Mouse (Mus musculus): Measurements from ENCODE around the gene Pygo1. TPM values are rescaled to one million over a fixed set of nuclear protein-coding genes. Genes with fewer than 3 reads are reported as not detected.
A peak's percentile ranks its signal among the peaks of the same experiment; 100 is the strongest.

Pygo1 gene
- polyA plus RNA-seq, 1 experiment: not detected

GRCm38 (mm10) chr9:72972435-72972834 is 47.0 kb downstream of the Pygo1 start:
- TF ChIP-seq POLR2A (IDR thresholded peaks at IDR 0.05; ENCODE audit: insufficient read depth, low read depth, low read length) (no peak), CTCF (IDR thresholded peaks at IDR 0.05; ENCODE audit: insufficient read depth, low read depth, low read length) (no peak)
- WGBS: 79% methylated on average over 5 of the region's 5 CpGs
- H3K27ac ChIP-seq (ENCODE audit: insufficient read depth, low read depth, low read length): no peak overlapping the region
- no peak overlapping the region for H3K4me3 ChIP-seq (ENCODE audit: insufficient read depth, low read depth, low read length)
- peaks cover 3% of the 10 kb centered on the region for H3K4me1 ChIP-seq (ENCODE audit: control insufficient read depth, insufficient read depth, low read length)

- TF ChIP-seq POLR2A (IDR thresholded peaks at IDR 0.05; ENCODE audit: insufficient read depth, low read depth, low read length) (no peak), CTCF (IDR thresholded peaks at IDR 0.05; ENCODE audit: insufficient read depth, low read depth, low read length) (no peak)
- Histone ChIP-seq H3K4me1 (ENCODE audit: control insufficient read depth, insufficient read depth, low read length) (peaks cover 3% of the 10 kb centered on the region), H3K4me3 (ENCODE audit: insufficient read depth, low read depth, low read length) (no peak overlapping the region), H3K27ac (ENCODE audit: insufficient read depth, low read depth, low read length) (no peak overlapping the region)
Observed at GRCm38 (mm10) chr9:72972984-72973383, 47.5 kb downstream of the Pygo1 start.

- Histone ChIP-seq H3K4me1 (ENCODE audit: control insufficient read depth, insufficient read depth, low read length) (no peaks in the 10 kb centered on the region), H3K4me3 (ENCODE audit: insufficient read depth, low read depth, low read length) (no peak overlapping the region), H3K27ac (ENCODE audit: insufficient read depth, low read depth, low read length) (no peak overlapping the region)
- no peak for TF ChIP-seq POLR2A (IDR thresholded peaks at IDR 0.05; ENCODE audit: insufficient read depth, low read depth, low read length)
- no peak for TF ChIP-seq CTCF (IDR thresholded peaks at IDR 0.05; ENCODE audit: insufficient read depth, low read depth, low read length)
- WGBS: 92% methylated on average over 5 of the region's 5 CpGs
Observed at GRCm38 (mm10) chr9:72974734-72975133, 49.3 kb downstream of the Pygo1 start.

- 95% methylated on average over 1 of the region's 1 CpGs for WGBS
- Histone ChIP-seq H3K4me1 (ENCODE audit: control insufficient read depth, insufficient read depth, low read length) (no peaks in the 10 kb centered on the region), H3K27ac (ENCODE audit: insufficient read depth, low read depth, low read length) (no peak overlapping the region), H3K4me3 (ENCODE audit: insufficient read depth, low read depth, low read length) (no peak overlapping the region)
- no peak for TF ChIP-seq POLR2A (IDR thresholded peaks at IDR 0.05; ENCODE audit: insufficient read depth, low read depth, low read length)
- no peak for TF ChIP-seq CTCF (IDR thresholded peaks at IDR 0.05; ENCODE audit: insufficient read depth, low read depth, low read length)
Observed at GRCm38 (mm10) chr9:72975242-72975641, 49.8 kb downstream of the Pygo1 start.

GRCm38 (mm10) chr9:72983066-72983465 is 57.6 kb downstream of the Pygo1 start:
- TF ChIP-seq POLR2A (IDR thresholded peaks at IDR 0.05; ENCODE audit: insufficient read depth, low read depth, low read length) (no peak), CTCF (IDR thresholded peaks at IDR 0.05; ENCODE audit: insufficient read depth, low read depth, low read length) (no peak)
- 75% methylated on average over 2 of the region's 2 CpGs for WGBS
- Histone ChIP-seq H3K4me1 (ENCODE audit: control insufficient read depth, insufficient read depth, low read length) (no peaks in the 10 kb centered on the region; the same call in 1 of the 2 replicates), H3K27ac (ENCODE audit: insufficient read depth, low read depth, low read length) (no peak overlapping the region), H3K4me3 (ENCODE audit: insufficient read depth, low read depth, low read length) (no peak overlapping the region)

GRCm38 (mm10) chr9:72985250-72986220 is 60.1 kb downstream of the Pygo1 start, which contains the start of the genes Ccpg1os and Ccpg1:
Gene Ccpg1os, minus strand, starts transcription at chr9:72985382.
Gene Ccpg1, plus strand, starts transcription at chr9:72985429.
- TF ChIP-seq POLR2A (IDR thresholded peaks at IDR 0.05; ENCODE audit: insufficient read depth, low read depth, low read length) (peak; percentile 83), CTCF (IDR thresholded peaks at IDR 0.05; ENCODE audit: insufficient read depth, low read depth, low read length) (no peak)
- Histone ChIP-seq H3K4me1 (ENCODE audit: control insufficient read depth, insufficient read depth, low read length) (no peaks in the 10 kb centered on the region; the same call in 1 of the 2 replicates), H3K4me3 (ENCODE audit: insufficient read depth, low read depth, low read length) (peak within 1 kb of the TSS; percentile 86), H3K27ac (ENCODE audit: insufficient read depth, low read depth, low read length) (peak within 1 kb of the TSS; percentile 85)
- under 1% methylated on average over 88 of the region's 88 CpGs for WGBS

GRCm38 (mm10) chr9:72987703-72988102 is 62.3 kb downstream of the Pygo1 start:
- WGBS: 42% methylated on average over 3 of the region's 3 CpGs
- Histone ChIP-seq H3K4me3 (ENCODE audit: insufficient read depth, low read depth, low read length) (no peak overlapping the region), H3K4me1 (ENCODE audit: control insufficient read depth, insufficient read depth, low read length) (no peaks in the 10 kb centered on the region; the same call in 1 of the 2 replicates), H3K27ac (ENCODE audit: insufficient read depth, low read depth, low read length) (no peak overlapping the region)
- TF ChIP-seq CTCF (IDR thresholded peaks at IDR 0.05; ENCODE audit: insufficient read depth, low read depth, low read length): no peak
- TF ChIP-seq POLR2A (IDR thresholded peaks at IDR 0.05; ENCODE audit: insufficient read depth, low read depth, low read length): no peak

- WGBS: 82% methylated on average over 5 of the region's 5 CpGs
Observed at GRCm38 (mm10) chr9:72988706-72989105, 63.3 kb downstream of the Pygo1 start.

GRCm38 (mm10) chr9:72991420-72991819 is 66.0 kb downstream of the Pygo1 start:
- Histone ChIP-seq H3K4me1 (ENCODE audit: control insufficient read depth, insufficient read depth, low read length) (no peaks in the 10 kb centered on the region; the same call in 1 of the 2 replicates), H3K27ac (ENCODE audit: insufficient read depth, low read depth, low read length) (no peak overlapping the region), H3K4me3 (ENCODE audit: insufficient read depth, low read depth, low read length) (no peak overlapping the region)
- no peak for TF ChIP-seq POLR2A (IDR thresholded peaks at IDR 0.05; ENCODE audit: insufficient read depth, low read depth, low read length)
- TF ChIP-seq CTCF (IDR thresholded peaks at IDR 0.05; ENCODE audit: insufficient read depth, low read depth, low read length): no peak
- WGBS: 89% methylated on average over 2 of the region's 2 CpGs

More at GRCm38 (mm10) chr9:72988706-72989105, 63.3 kb downstream of the Pygo1 start:
- no peaks in the 10 kb centered on the region; the same call in 1 of the 2 replicates for H3K4me1 ChIP-seq (ENCODE audit: control insufficient read depth, insufficient read depth, low read length)
- no peak overlapping the region for H3K4me3 ChIP-seq (ENCODE audit: insufficient read depth, low read depth, low read length)
- TF ChIP-seq POLR2A (IDR thresholded peaks at IDR 0.05; ENCODE audit: insufficient read depth, low read depth, low read length) (no peak), CTCF (IDR thresholded peaks at IDR 0.05; ENCODE audit: insufficient read depth, low read depth, low read length) (no peak)
- H3K27ac ChIP-seq (ENCODE audit: insufficient read depth, low read depth, low read length): no peak overlapping the region
